Mouse (Mus musculus) gastrocnemius, adult 2 months (tissue): ENCODE measurements around the gene Cdk10. TPM values are rescaled to one million over a fixed set of nuclear protein-coding genes. Genes with fewer than 3 reads are reported as not detected.
"Not testable (repeated sequence)": the region's sequence is repeated elsewhere in the genome, so short reads cannot be mapped to it uniquely, and the experiment has no call there.

Source experiments
- DNase-seq: peaks from one replicate; pipeline ENCODE4 v3.0.0; 2022
- H3K27ac ChIP-seq: fragments of 200-600 bp; 2 replicates; pipeline ENCODE4 v1.8.1; 2022; ENCODE audit warnings: mild to moderate bottlenecking
- H3K4me3 ChIP-seq: fragments of 200-600 bp; 2 replicates; pipeline ENCODE4 v1.8.1; 2022; ENCODE audit warnings: mild to moderate bottlenecking, moderate library complexity
- CTCF ChIP-seq: fragments of 200-600 bp; IDR thresholded peaks from 2 replicates; pipeline ENCODE4 v1.8.1; 2022; ENCODE audit warnings: antibody characterized with exemption, mild to moderate bottlenecking, moderate library complexity
- intact Hi-C: fragments of 180-260 bp; cut with DNase I; formaldehyde crosslinking; loops from one replicate; pipeline ENCODE4 v1.15.1; 2025
- total RNA-seq, 2 experiments: library from RNA; stranded (reverse); gene quantifications; 2 replicates each; pipeline ENCODE4 v1.2.3; 2021

Gene Cdk10
- total RNA-seq, 2 experiments from 2014 or later = 13.0 to 15.2 TPM

- intact Hi-C loops = no loop called here
- DNase-seq = no peak
- no peak overlapping the region for H3K4me3 ChIP-seq
- no peak overlapping the region for H3K27ac ChIP-seq
- no peak for TF ChIP-seq CTCF
These were observed 21.1 kb upstream of the Cdk10 start for GRCm38 (mm10) chr8:123203571-123203970.

- DNase-seq = no peak
- H3K27ac ChIP-seq = peak overlapping the region; percentile 94
- H3K4me3 ChIP-seq = peak overlapping the region; percentile 81
- intact Hi-C loops = loop anchor here (5.0 kb wide), 1 partner anchor 110 kb away; the partner anchor contains the start of gene Rpl13
- TF ChIP-seq CTCF = no peak
These were observed 12.8 kb upstream of the Cdk10 start for GRCm38 (mm10) chr8:123211876-123212275.

GRCm38 (mm10) chr8:123212321-123213117 is 12.1 kb upstream of the Cdk10 start, which contains the start of the genes Chmp1a and Spata33:
Gene Chmp1a (minus strand): TSS chr8:123212763.
Gene Spata33 (plus strand): TSS chr8:123212832.
- TF ChIP-seq CTCF = peak; percentile 95
- intact Hi-C loops = loop anchor here (5.0 kb wide), 1 partner anchor 110 kb away; the partner anchor contains the start of gene Rpl13
- DNase-seq = peak; percentile 91
- peak within 1 kb of the TSS; percentile 94 for H3K27ac ChIP-seq
- H3K4me3 ChIP-seq = peak within 1 kb of the TSS; percentile 81

GRCm38 (mm10) chr8:123213118-123213772 is 11.4 kb upstream of the Cdk10 start:
- H3K27ac ChIP-seq = peak overlapping the region; percentile 94
- no peak for DNase-seq
- H3K4me3 ChIP-seq = peak overlapping the region; percentile 81
- TF ChIP-seq CTCF = no peak
- intact Hi-C loops = loop anchor here (5.0 kb wide), 1 partner anchor 111 kb away; the partner anchor contains the start of gene Rpl13

- TF ChIP-seq CTCF = no peak
- H3K27ac ChIP-seq = peak overlapping the region; percentile 43
- DNase-seq = no peak
- intact Hi-C loops = no loop called here
- H3K4me3 ChIP-seq = no peak overlapping the region
These were observed 9.2 kb upstream of the Cdk10 start for GRCm38 (mm10) chr8:123215430-123215829.

GRCm38 (mm10) chr8:123220917-123221316 is 3.7 kb upstream of the Cdk10 start:
- no peak for DNase-seq
- no peak for TF ChIP-seq CTCF
- intact Hi-C loops = no loop called here
- Histone ChIP-seq H3K27ac (no peak overlapping the region), H3K4me3 (no peak overlapping the region)

- Histone ChIP-seq H3K4me3 (no peak overlapping the region), H3K27ac (no peak overlapping the region)
- no peak for TF ChIP-seq CTCF
- intact Hi-C loops = no loop called here
- DNase-seq = no peak
These were observed 3.8 kb downstream of the Cdk10 start for GRCm38 (mm10) chr8:123228416-123228815.

GRCm38 (mm10) chr8:123230326-123230725 is 5.7 kb downstream of the Cdk10 start:
- H3K4me3 ChIP-seq, intact Hi-C loops, DNase-seq, H3K27ac ChIP-seq: not testable (repeated sequence)

GRCm38 (mm10) chr8:123231742-123232141 is 7.1 kb downstream of the Cdk10 start:
- intact Hi-C loops = no loop called here
- TF ChIP-seq CTCF = peak; percentile 18; the same call in 1 of the 2 replicates
- no peak overlapping the region for H3K4me3 ChIP-seq
- no peak overlapping the region for H3K27ac ChIP-seq
- no peak for DNase-seq

- TF ChIP-seq CTCF = no peak
- Histone ChIP-seq H3K27ac (no peak overlapping the region), H3K4me3 (no peak overlapping the region)
- DNase-seq = no peak
- intact Hi-C loops = no loop called here
These were observed 7.9 kb downstream of the Cdk10 start for GRCm38 (mm10) chr8:123232553-123232952.

- Histone ChIP-seq H3K27ac (no peak overlapping the region), H3K4me3 (no peak overlapping the region)
- no peak for TF ChIP-seq CTCF
- DNase-seq = no peak
- intact Hi-C loops = no loop called here
These were observed 8.7 kb downstream of the Cdk10 start for GRCm38 (mm10) chr8:123233300-123233699.

- intact Hi-C loops = no loop called here
- DNase-seq = no peak
- Histone ChIP-seq H3K4me3 (no peak overlapping the region), H3K27ac (no peak overlapping the region)
- no peak for TF ChIP-seq CTCF
These were observed 9.1 kb downstream of the Cdk10 start for GRCm38 (mm10) chr8:123233760-123234159.

- TF ChIP-seq CTCF = no peak
- Histone ChIP-seq H3K27ac (0 out of 2 replicates have a peak overlapping the region, but pooled peaks have one; percentile 86), H3K4me3 (peak overlapping the region; percentile 76)
- intact Hi-C loops = no loop called here
- DNase-seq = no peak
These were observed 10.4 kb downstream of the Cdk10 start for GRCm38 (mm10) chr8:123234918-123235519.
